Mouse (Mus musculus) cerebellum, adult 11 months (tissue): ENCODE measurements at regions not wholly inside any gene's neighbourhood (a gene's known extent, or its start where the extent isn't known, plus 50 kb on each side); places are given as distances from the start of the nearest gene placed in this dataset.

Experiments used
- DNase-seq: peaks from one replicate; pipeline ENCODE4 v3.0.0; 2022

GRCm38 (mm10) chr15:61766544-61767094 is 843.8 kb upstream of the A1bg start:
- DNase-seq = no peak

GRCm38 (mm10) chr15:61753802-61754201 is 831.0 kb upstream of the A1bg start:
- no peak for DNase-seq

DNA sequence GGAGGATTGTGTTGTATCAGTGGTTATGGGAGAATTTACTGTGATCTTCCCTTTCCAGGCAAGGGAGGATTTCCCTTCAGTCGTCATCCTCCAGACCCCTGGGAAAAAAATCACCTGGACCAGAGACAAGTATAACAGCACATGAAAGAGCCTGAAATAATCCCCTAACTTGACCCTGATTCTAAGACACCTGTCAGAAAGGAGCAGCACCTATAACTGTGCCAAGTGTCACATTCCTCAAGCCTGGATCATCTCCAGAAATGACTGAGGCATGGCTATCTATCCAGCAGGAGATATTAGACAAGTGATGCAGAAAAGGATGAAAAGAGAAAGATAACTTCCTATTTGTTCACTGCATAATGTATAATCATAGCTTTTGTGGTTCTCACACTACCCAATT is 800.9 kb upstream of the A1bg start:
- DNase-seq = no peak

DNA sequence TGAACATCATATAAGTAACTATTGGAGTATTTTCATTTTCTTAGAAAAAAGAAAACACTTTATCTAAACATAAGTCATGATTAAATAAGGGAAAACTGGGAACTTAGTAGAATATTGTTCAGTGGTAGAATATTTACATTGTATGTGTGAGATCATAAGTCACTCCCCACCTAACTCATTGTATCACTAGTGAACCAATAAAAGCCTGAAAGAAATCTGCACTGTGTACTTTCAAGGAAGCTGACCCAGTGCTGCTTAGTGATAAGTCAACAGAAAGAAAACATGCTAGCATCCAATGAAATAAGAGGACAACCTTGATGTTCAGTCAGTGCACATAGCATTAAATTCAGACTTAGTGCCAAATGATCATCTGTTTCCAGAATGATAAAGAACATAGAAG is 795.7 kb upstream of the A1bg start:
- no peak for DNase-seq

DNA sequence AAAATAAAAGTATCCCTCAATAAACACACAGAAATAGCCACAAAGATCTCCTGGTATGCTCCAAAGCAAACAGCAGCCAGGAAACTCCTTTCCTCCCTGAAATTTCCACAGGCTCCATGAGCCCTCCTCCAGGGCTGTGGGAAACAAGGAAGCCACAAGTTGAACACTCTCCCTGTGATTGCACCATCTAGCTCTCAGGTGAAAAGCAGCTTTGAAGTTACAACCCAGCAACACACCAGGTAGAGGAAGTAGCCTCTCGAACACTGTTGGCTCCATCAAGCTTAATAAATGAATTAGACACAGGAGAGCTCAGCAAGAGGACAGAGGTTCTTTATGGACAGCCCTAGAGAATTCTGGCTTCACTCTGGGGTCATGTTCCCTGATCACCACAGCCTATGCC is 794.4 kb upstream of the A1bg start:
- no peak for DNase-seq

DNA sequence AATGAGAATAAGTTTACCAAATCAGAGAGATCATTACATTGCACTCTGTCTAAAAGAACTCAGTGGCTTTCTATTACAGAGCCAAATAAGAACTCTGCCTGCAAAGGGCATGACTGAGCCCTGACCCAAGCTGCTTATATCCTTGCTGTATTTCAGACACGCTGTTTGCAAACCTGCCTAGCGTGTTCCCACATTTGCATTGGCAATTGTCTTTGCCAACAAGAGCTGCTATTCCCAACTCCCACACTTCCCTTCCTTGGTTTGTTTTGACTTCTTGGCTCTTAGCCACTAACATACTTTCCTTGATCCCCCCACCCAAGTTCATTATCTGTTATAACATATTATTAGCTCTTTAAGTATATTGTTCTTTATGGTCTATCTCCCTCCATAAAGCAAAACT is 791.1 kb upstream of the A1bg start:
- DNase-seq = no peak

DNA sequence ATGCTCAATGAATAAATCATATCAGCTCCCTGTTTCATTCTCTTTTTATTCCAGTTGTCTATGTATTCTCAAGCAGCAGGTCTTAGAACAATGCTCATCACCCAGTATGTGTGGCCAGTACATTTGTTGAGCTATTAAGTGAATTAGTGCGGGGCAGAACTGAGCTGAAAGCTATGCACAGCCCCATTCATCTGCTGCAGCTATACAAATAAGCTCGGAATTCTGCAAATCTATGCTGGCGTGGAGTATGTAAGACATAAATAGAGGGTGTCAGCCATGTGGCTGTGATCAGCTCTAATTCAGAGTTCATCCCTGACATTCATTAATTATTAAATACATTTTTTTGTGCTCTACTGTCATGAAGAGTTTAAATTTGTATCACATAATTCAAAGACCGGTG is 786.1 kb upstream of the A1bg start:
- DNase-seq = no peak

DNA sequence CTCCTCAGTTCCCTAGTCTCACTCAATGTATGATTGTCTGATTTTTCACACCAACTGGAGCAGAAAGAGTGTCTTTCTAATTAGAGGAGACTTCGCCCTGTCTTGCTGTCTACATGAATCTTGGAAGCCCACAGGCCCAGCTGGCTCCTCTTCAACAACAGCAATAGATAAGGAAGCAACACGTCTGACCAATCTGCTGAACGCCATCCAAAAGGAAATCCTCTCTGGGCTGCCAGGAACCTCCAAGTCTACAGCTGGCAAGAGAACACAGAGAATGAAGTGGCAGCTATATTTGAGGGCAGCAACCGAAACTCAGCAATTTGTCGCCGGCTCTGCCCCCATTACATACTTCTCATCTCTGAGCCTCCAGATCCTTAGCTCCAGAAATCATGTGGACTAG is 785.1 kb upstream of the A1bg start:
- DNase-seq = no peak

DNA sequence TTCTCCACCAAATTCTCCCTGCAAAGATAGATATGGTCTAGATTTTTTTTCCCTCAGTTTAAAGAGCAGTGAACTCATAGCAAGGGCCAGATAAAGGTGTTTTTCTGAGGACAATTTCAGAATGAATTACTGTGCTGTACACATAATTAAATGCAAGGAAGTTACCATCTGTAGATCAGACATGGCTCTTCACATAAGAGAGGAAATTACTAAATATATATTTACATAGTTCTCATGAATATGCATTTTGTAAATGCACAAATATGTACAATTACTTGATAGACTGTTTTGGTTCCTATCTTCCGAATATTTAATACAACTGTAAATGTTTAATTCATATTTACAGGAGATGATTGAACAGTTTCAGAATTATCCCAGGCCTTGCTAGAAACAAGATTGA is 769.9 kb upstream of the A1bg start:
- no peak for DNase-seq

- peak; percentile 16 for DNase-seq
Measured at GRCm38 (mm10) chr15:61690425-61690824, 767.6 kb upstream of the A1bg start.

- no peak for DNase-seq
Measured at GRCm38 (mm10) chr15:61689776-61690397, 767.1 kb upstream of the A1bg start.

- DNase-seq = no peak
Measured at GRCm38 (mm10) chr15:61682968-61683367, 760.2 kb upstream of the A1bg start.

- no peak for DNase-seq
Measured at GRCm38 (mm10) chr15:61670556-61670955, 747.7 kb upstream of the A1bg start.

DNA sequence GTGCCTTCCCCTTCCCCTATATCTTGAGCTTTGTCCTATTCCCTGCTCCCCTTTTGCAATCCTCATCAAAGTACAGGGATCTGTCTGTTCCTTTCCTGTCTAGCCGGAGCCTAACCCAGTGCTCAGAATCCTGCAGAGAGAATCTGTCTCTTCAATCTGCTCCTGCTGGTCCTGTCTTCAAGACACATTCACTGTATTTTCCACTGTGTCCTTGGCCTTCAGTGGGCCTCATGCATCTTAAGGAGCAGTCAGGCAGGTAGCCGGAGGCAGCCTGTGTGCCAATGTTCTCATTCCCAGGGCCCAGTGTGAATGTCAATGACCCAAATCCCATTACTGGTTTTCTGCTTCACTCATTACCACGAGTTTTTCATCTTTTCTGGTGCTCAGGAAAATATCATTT is 737.8 kb upstream of the A1bg start:
- peak; percentile 5 for DNase-seq

GRCm38 (mm10) chr15:61656951-61657350 is 734.1 kb upstream of the A1bg start:
- DNase-seq = no peak

GRCm38 (mm10) chr15:61654846-61655245 is 732.0 kb upstream of the A1bg start:
- DNase-seq = no peak

DNA sequence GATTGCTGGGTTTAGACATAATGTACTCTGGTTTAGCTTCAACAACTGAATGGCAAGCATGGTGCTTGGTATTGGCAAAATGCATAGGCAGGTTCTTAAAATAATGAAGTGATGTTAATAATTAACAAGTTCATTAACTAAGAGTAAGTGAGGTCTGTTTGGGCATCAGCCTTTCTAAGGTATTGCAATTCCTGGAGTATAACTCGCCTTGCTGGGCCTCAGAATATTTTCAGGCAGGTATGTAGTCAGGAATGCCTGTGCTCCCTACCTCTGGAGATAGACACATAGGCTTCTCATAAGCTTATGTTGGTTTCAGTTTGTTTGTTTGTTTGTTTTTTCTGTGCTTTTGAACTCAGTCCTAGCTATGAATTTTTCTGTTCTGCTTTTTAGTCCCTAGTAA is 731.0 kb upstream of the A1bg start:
- DNase-seq = no peak

- DNase-seq = no peak
Measured at GRCm38 (mm10) chr15:61618638-61619500, 696.1 kb upstream of the A1bg start.

GRCm38 (mm10) chr15:61610662-61611061 is 687.9 kb upstream of the A1bg start:
- DNase-seq = no peak

- DNase-seq = no peak
Measured at GRCm38 (mm10) chr15:61609656-61610055, 686.8 kb upstream of the A1bg start.

- DNase-seq = no peak
Measured at GRCm38 (mm10) chr15:61608301-61608731, 685.5 kb upstream of the A1bg start.

DNA sequence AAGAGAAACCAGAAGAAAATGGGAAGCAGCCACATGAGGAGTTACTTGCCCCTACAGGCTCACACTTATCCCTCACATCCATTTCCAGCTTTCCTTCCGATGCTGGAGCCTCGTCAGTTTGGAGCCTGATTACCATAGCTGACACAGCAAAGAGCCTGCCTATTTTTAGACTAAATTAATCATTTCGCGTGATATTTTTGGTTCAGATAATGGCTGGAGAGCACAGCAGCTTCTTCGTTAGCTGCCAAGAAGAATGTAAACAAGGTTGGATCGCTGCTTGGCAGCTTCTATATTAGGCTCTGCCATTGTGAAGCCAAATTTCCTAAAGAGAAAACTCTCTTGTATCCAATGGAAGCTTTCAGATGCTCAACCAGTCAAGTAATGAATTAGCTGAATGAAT is 676.9 kb upstream of the A1bg start:
- DNase-seq = no peak

DNA sequence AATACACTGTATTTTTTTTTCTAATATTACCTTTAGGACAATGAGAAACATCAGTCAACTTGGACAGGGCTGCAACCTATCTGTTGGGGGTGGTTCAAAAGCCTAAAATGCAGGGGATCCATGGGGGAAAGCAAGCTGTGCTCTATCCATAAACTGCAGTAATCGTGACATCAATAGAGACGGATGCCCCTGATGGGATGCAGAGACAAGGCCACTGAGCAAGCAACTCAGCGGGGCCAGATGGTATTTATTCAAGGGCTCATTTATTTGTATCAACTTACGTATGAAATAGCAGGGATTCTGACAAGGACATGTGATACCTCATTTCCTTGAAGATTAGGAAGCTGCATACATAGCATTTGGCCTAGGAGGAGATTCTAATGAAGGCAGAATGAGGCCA is 673.5 kb upstream of the A1bg start:
- DNase-seq = peak; percentile 1

DNA sequence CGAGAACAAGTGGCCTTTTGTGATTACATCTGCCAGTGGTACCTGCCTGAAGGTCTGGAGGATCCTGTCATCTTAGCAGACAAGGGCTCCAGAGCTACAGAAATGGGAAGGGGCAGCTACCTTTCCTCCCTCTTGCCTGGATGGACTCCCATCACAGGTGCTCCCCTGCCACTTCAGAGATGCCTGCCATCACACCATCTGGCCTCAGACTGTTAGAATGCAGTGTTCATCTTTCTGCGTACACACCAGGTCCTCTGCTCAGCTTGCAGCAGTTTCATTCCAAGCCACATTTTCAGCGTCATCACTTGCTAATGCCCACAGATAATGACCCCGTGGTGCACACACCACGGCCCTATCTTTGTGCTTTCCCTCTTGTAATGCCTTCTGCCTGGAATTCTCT is 666.1 kb upstream of the A1bg start:
- no peak for DNase-seq
